Mouse (Mus musculus) lung, postnatal 0 days (tissue): ENCODE data around the gene Mex3a. TPM values are rescaled to one million over a fixed set of nuclear protein-coding genes. Genes with fewer than 3 reads are reported as not detected.

Source experiments
- ATAC-seq: fragments of 200-750 bp; cut with Nextera tagmentation; 2 replicates; pipeline ENCODE4 v1.8.0; 2017; ENCODE audit warnings: moderate library complexity
- DNase-seq: peaks from one replicate; pipeline ENCODE4 v3.0.0-alpha.2; 2016; ENCODE audit warnings: low spot score
- H3K27ac ChIP-seq: fragments of 300-500 bp; sonication (generic); 2 replicates; pipeline ENCODE4 v1.5.1; 2014; ENCODE audit warnings: antibody characterized with exemption, mild to moderate bottlenecking, low read length, mixed read lengths
- H3K27me3 ChIP-seq: fragments of 300-500 bp; sonication (generic); replicated peaks from 2 replicates; pipeline ENCODE4 v1.6.1; 2014; ENCODE audit warnings: low read length, mixed read lengths; ENCODE audit not compliant: insufficient read depth
- H3K36me3 ChIP-seq: fragments of 300-500 bp; sonication (generic); 2 replicates; pipeline ENCODE4 v1.6.1; 2014; ENCODE audit warnings: low read length, mixed read lengths; ENCODE audit not compliant: insufficient read depth
- H3K4me1 ChIP-seq: fragments of 300-500 bp; sonication (generic); 2 replicates; pipeline ENCODE4 v1.6.1; 2014; ENCODE audit warnings: antibody characterized with exemption, low read depth, low read length, mixed read lengths; ENCODE audit not compliant: insufficient read depth
- H3K4me2 ChIP-seq: fragments of 300-500 bp; sonication (generic); replicated peaks from 2 replicates; pipeline ENCODE4 v1.6.1; 2014; ENCODE audit warnings: low read depth, mild to moderate bottlenecking, low read length, moderate library complexity, mixed read lengths
- H3K4me3 ChIP-seq: fragments of 300-500 bp; sonication (generic); 2 replicates; pipeline ENCODE4 v1.5.1; 2014; ENCODE audit warnings: low read depth, low read length
- H3K9ac ChIP-seq: fragments of 300-500 bp; sonication (generic); replicated peaks from 2 replicates; pipeline ENCODE4 v1.6.1; 2014; ENCODE audit warnings: low read depth, mild to moderate bottlenecking
- H3K9me3 ChIP-seq: fragments of 300-500 bp; sonication (generic); 2 replicates; pipeline ENCODE4 v1.6.1; 2016; ENCODE audit warnings: low read length, mixed read lengths
- CTCF ChIP-seq: IDR thresholded peaks from 2 replicates; pipeline ENCODE4 v1.5.1; 2016; ENCODE audit warnings: antibody characterized with exemption, mild to moderate bottlenecking
- EP300 ChIP-seq: IDR thresholded peaks from 2 replicates; pipeline ENCODE4 v1.6.1; 2016; ENCODE audit warnings: antibody characterized with exemption, mild to moderate bottlenecking, control low read depth
- WGBS: fragments of 180-500 bp; shearing (Covaris S2); extraction: QIAGEN DNeasy Blood & Tissue Kit; methylation state at CpG from one replicate; pipeline ENCODE4 v1.1.7; 2014; 5-methylcytosine and 5-hydroxymethylcytosine counted together
- polyA plus RNA-seq: library from polyadenylated mRNA; unstranded; fragments of >200 nt; fragmentation: Nextera tagmentation; extraction: Ambion mirVana; gene quantifications from 2 replicates; pipeline ENCODE4 v1.2.1, GENCODE M21; 2015

Mex3a gene
- polyA plus RNA-seq, 1 experiment from 2014 or later = 2.6 TPM

GRCm38 (mm10) chr3:88514231-88515094 lies 17.7 kb upstream of the Mex3a start:
- peak overlapping the region; percentile 65; the same call in 1 of the 2 replicates for H3K27ac ChIP-seq
- WGBS = 58% methylated on average over 10 of the region's 10 CpGs
- H3K36me3 ChIP-seq = no peaks in the 10 kb centered on the region
- H3K9ac ChIP-seq = no peak overlapping the region
- H3K9me3 ChIP-seq = no peaks in the 10 kb centered on the region
- TF ChIP-seq EP300 (peak; percentile 47; the same call in 1 of the 2 replicates), CTCF (no peak)
- peaks cover 27% of the 10 kb centered on the region for H3K4me1 ChIP-seq
- no peak overlapping the region for H3K4me3 ChIP-seq
- peak; percentile 79 for DNase-seq
- H3K4me2 ChIP-seq = no peak overlapping the region
- H3K27me3 ChIP-seq = no peaks in the 10 kb centered on the region
- ATAC-seq = peak; percentile 16

- no peak overlapping the region for H3K27ac ChIP-seq
- no peak for ATAC-seq
- no peak overlapping the region for H3K4me3 ChIP-seq
Measured at GRCm38 (mm10) chr3:88515095-88515386, 17.2 kb upstream of the Mex3a start.

GRCm38 (mm10) chr3:88516407-88516806 lies 15.8 kb upstream of the Mex3a start:
- WGBS = 83% methylated on average over 2 of the region's 2 CpGs
- TF ChIP-seq CTCF (no peak), EP300 (no peak)
- H3K4me3 ChIP-seq = no peak overlapping the region
- ATAC-seq (no peak), DNase-seq (no peak)
- peaks cover 21% of the 10 kb centered on the region for H3K4me1 ChIP-seq
- no peak overlapping the region for H3K9ac ChIP-seq
- H3K4me2 ChIP-seq = no peak overlapping the region
- no peaks in the 10 kb centered on the region for H3K27me3 ChIP-seq
- H3K27ac ChIP-seq = no peak overlapping the region
- no peaks in the 10 kb centered on the region for H3K9me3 ChIP-seq
- no peaks in the 10 kb centered on the region for H3K36me3 ChIP-seq

More at GRCm38 (mm10) chr3:88515095-88515386, 17.2 kb upstream of the Mex3a start:
- Histone ChIP-seq H3K27me3 (no peaks in the 10 kb centered on the region), H3K9me3 (no peaks in the 10 kb centered on the region), H3K4me1 (peaks cover 24% of the 10 kb centered on the region), H3K36me3 (no peaks in the 10 kb centered on the region), H3K9ac (no peak overlapping the region), H3K4me2 (no peak overlapping the region)
- 97% methylated on average over 2 of the region's 2 CpGs for WGBS
- DNase-seq = no peak
- TF ChIP-seq EP300 = no peak
- TF ChIP-seq CTCF = no peak

GRCm38 (mm10) chr3:88518411-88518810 lies 13.8 kb upstream of the Mex3a start:
- no peak overlapping the region for H3K4me2 ChIP-seq
- no peaks in the 10 kb centered on the region for H3K36me3 ChIP-seq
- no peak overlapping the region for H3K27ac ChIP-seq
- H3K4me1 ChIP-seq = peaks cover 13% of the 10 kb centered on the region
- ATAC-seq (no peak), DNase-seq (no peak)
- H3K9me3 ChIP-seq = no peaks in the 10 kb centered on the region
- H3K27me3 ChIP-seq = no peaks in the 10 kb centered on the region
- TF ChIP-seq EP300 (no peak), CTCF (no peak)
- H3K4me3 ChIP-seq = no peak overlapping the region
- 91% methylated on average over 4 of the region's 4 CpGs for WGBS
- no peak overlapping the region for H3K9ac ChIP-seq

GRCm38 (mm10) chr3:88520078-88520477 lies 12.1 kb upstream of the Mex3a start:
- H3K36me3 ChIP-seq = no peaks in the 10 kb centered on the region
- no peak for ATAC-seq
- no peaks in the 10 kb centered on the region for H3K9me3 ChIP-seq
- no peak overlapping the region for H3K4me3 ChIP-seq
- H3K27ac ChIP-seq = no peak overlapping the region
- no peak overlapping the region for H3K4me2 ChIP-seq
- no peak overlapping the region for H3K9ac ChIP-seq
- 70% methylated on average over 2 of the region's 2 CpGs for WGBS
- TF ChIP-seq CTCF (no peak), EP300 (no peak)
- H3K4me1 ChIP-seq = no peaks in the 10 kb centered on the region; the same call in 1 of the 2 replicates
- H3K27me3 ChIP-seq = no peaks in the 10 kb centered on the region
- DNase-seq = no peak

- TF ChIP-seq EP300 (no peak), CTCF (no peak)
- Histone ChIP-seq H3K4me2 (no peak overlapping the region), H3K27me3 (no peaks in the 10 kb centered on the region), H3K36me3 (no peaks in the 10 kb centered on the region), H3K9me3 (no peaks in the 10 kb centered on the region), H3K9ac (no peak overlapping the region), H3K4me1 (no peaks in the 10 kb centered on the region), H3K27ac (no peak overlapping the region), H3K4me3 (no peak overlapping the region)
- 91% methylated on average over 6 of the region's 6 CpGs for WGBS
- ATAC-seq (no peak), DNase-seq (no peak)
Measured at GRCm38 (mm10) chr3:88521156-88521555, 11.0 kb upstream of the Mex3a start.
